Mouse (Mus musculus): Measurements from ENCODE around the gene Msantd1.

GRCm38 (mm10) chr5:34902371-34902770, 5.4 kb upstream of the Msantd1 start:
- no peak for TF ChIP-seq CTCF (IDR thresholded peaks at IDR 0.05; ENCODE audit: control insufficient read depth, insufficient read depth, insufficient replicate concordance, low read depth, low read length)
- TF ChIP-seq POLR2A (IDR thresholded peaks at IDR 0.05; ENCODE audit: control insufficient read depth, low read depth, low read length), result no peak
